Mouse (Mus musculus) MN1 (cell line): ENCODE results near the gene Tmem41b.

ENCODE experiments used
- DNase-seq: peaks from one replicate; pipeline ENCODE4 v3.0.0-alpha.2; 2016; ENCODE audit warnings: low spot score

The Tmem41b gene

DNA sequence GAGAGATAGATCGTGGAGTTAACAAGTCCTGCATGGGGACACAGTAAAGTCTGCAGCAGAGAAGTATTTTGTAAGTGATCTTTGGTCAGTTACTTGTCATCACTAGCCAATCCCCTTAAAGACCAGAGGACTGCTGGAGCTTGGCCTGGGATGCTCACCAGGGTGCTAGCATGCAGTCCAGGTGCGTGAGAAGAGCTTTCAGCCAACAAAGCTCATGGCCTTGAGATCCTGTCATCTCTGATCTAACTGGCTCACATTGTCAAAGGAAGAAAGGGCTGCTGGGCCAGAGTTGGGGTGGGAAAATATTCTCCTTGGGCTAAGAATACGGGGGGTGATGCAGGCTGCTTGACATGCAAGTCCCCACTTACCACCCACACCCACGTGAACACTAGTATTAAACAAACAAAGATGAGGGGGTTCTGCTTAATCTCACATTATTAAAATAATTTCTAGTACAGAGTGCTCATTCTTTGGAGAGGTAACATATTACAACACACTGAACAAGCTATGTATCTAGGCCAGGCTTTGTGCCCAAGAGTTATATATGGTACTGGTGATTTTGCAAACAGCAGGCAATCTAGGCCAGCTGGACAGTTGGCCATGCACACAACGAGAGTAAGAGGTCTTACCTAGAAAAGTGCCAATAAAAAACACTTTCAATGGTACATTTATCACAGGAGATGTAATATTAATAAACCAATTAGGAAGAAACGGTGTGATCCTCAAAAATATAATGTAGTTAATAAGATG is 10.6 kb downstream of the Tmem41b start:
- DNase-seq = no peak

DNA sequence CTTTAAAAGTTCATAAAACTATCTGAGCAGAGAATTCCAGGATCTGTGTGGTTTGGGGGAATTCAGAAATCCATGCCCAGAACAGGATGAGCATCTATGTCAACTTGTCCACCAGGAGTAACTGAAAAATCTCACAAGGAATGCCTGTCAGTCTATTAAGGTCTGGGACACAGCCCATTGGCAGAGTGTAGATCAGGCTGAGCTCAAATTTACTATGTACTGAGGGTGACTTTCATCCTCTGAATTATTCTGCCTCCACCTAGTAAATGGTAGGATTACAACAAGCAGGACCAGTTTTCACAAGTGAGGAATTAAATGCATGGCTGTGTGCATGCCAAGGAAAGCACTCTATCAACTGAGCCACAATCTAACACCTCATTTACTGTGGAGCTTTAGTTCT is 17.2 kb downstream of the Tmem41b start:
- no peak for DNase-seq

DNA sequence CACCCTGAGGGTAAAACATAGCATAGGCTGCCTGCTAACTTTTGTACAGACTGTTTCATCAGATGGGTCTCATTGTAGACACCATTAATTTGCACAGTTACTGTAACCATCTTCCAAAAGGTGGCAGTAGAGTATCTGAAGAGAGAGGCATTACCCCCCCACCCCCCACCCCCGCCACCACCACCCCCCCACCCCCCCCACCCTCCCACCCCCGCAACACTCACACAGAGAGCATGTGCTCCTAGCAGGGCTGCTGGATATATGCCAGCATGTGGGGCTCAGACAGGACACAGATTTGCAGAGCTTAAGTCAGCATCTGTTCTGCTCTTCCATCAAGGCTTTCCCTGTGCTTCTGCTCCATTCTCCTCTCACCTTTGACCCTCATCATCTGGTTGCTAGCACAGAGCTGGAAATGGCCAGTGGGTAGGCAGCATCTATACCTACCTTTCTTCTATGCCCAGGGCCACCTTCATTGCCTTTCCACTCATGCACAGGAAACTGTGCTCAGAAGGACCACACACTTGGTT is 17.7 kb downstream of the Tmem41b start:
- DNase-seq = peak; percentile 84

DNA sequence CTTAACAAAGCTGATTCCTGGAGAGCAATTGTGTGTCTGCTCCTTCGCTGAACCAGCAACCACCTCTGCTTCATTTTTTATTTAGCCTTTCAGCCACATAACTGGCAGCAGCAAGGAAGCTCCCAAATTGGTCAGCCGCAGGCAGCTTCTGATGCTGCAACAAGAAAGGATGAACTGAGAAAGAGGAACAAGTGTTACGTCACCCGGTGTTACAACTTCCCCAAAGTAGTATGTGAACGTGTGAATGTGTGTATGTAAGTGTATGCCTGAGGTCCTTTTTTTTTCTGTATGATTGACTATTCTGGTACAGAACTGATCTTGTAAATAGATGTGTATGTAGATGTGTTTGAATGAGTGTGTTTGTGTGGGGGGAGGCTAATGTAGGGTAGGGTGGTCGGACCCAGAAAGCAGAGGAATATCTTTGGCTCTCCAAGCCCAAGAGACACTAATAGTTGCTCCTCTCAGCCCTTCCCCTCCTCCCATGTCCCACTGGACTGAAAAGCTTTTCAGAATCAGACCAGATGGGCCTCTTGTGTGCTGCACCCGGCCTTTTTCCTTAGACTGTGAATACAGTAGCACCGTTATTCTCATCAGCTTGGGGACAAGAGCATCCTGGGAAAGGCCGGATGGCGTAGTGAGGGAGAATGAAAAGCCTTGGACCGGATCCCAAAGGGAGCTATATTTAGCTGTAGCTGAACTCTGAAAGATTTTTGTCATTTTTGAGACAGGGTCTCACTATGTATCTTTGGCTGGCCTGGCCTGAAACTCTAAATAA is 18.7 kb downstream of the Tmem41b start:
- no peak for DNase-seq

DNA sequence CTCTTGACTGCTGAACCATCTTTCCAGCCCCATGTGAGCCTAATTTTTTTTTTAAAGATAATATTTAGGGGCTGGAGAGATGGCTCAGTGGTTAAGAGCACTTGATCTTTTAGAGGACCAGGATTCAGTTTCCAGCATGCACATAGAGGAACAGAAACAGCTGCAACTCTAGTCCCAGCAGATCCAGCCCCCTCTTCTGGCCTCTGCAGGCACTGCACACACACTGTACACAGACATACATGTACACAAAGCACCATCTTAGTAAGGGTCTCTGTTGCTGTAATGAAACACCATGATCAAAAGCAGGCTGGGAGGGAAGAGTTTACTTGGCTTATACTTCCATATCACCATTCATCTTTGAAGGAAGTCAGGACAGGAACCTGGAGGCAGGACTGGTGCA is 21.1 kb downstream of the Tmem41b start:
- no peak for DNase-seq

DNA sequence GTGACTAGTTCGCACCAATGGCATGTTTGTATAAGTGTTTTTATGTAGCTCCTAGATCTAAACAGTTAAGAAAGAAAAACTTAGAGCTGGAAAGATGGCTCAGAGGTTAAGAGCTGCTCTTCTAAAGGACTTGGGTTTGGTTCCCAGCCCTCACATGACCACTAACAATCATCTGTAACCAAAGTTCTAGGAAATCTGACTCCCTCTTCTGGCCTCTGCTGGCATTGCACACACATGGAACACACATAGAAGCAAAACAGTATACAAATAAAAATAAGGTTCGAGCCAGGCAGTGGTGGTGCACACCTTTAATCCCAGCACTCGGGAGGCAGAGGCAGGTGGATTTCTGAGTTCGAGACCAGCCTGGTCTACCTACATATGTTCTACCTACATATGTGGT is 23.0 kb downstream of the Tmem41b start:
- DNase-seq = no peak

DNA sequence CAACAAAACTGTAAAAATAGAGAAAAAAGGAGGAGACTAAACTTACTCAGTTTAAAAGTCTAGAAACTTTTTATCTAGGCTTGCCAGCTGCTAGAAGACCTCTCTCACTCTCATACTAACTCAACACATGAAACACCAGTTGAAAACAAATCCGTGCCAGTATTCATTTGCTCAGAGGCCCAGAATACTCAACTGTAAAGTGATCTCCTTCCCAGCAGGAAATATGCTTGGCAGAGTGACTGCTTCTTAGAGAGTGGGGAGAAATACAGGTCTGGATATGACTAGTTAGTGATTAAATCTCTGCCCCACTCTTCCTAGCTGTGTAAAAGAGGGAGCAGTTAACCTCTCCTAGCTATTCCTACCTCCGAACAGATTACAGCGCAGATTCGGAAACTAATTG is 24.1 kb downstream of the Tmem41b start:
- no peak for DNase-seq

DNA sequence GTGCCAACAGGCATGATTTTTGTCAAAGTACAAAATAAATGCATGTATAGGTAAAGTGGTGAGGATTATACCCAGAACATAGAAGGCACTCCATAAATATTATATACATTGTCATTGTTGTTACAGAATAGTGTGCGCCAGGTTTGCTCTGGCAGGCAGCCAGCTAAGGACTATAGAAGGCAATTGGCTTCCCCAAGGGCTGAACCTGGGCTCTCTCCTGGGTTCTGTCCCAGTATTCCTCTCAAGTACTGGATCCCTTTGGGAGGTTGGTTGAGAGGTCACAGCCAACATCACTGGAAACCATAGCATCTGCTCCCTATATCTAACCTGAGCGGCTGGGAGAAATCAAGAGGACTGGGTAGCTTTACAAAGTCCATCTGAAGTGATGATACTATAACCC is 25.2 kb downstream of the Tmem41b start:
- DNase-seq = no peak

DNA sequence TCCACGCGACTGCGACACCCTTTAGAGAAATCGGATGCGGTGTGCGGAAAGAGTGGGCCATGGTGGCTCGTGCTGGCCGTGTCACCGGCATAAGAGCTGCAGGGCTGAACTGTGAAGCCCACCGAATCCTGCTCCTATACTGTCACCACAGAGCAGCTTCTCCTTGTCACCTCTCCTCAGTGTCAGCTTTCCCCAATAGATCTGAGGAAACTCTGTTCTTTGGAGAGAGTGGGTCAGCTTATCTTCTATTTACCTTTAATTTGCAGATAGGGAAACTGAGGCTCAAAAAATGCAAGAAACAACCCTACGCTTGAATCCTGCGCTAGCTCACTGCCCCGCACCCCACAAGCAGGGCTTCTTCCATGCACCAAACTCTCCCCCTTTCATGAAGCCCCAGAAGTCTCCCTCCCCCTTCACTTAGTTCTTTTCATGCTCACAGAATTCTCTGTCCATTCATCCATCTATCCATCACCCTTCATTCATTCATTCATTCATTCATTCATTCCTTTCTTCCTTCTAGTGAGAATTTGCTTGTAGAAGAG is 26.0 kb downstream of the Tmem41b start:
- DNase-seq = no peak

DNA sequence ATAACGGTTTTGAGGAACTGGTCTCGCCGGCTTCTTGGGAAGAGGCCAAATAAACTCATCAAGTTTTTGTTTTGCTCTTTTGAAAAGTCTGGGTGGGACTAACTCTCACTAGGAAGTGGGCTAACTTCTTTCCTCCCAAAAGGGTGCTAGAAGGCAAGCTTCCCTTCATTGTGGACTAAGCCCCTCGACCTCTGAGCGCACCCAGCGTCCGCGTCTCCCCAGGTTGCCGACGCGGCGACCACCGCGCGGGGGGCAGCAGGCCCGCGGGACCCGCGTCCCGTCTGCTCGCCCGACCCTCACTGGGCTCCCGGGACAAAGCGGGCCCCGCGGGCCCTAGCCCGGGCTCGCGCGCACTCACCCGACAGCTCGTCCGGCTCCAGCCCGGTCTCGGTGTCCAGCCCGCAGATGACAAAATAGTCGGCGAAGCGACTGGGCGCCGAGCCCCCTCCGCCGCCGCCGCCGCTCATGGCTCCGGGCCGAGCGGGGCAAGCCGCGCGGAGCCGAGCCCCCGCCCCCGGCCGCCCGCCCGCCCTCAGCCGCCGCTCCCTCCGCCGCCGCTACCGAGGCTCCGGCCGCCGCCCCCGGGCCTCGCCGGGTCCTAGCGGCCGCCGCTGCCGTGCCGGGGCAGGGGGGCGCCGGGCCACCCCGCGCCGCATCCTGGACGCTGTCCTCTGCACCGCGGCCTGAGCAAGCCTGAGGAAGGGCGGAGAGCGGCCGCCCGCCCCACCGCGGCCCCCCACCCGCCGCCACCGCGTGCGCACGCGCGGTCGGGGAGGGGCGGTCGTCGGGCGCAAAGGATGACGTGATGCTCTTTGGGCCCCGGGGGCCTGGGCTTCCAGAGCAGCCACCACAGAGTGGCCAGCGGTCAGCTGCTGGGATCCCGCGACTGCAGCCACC is 26.8 kb downstream of the Tmem41b start, which contains the start of gene Dennd5a:
Dennd5a (minus strand) TSS at position 755 of the 897 bp plus-strand sequence.
- DNase-seq = peak; percentile 90

DNA sequence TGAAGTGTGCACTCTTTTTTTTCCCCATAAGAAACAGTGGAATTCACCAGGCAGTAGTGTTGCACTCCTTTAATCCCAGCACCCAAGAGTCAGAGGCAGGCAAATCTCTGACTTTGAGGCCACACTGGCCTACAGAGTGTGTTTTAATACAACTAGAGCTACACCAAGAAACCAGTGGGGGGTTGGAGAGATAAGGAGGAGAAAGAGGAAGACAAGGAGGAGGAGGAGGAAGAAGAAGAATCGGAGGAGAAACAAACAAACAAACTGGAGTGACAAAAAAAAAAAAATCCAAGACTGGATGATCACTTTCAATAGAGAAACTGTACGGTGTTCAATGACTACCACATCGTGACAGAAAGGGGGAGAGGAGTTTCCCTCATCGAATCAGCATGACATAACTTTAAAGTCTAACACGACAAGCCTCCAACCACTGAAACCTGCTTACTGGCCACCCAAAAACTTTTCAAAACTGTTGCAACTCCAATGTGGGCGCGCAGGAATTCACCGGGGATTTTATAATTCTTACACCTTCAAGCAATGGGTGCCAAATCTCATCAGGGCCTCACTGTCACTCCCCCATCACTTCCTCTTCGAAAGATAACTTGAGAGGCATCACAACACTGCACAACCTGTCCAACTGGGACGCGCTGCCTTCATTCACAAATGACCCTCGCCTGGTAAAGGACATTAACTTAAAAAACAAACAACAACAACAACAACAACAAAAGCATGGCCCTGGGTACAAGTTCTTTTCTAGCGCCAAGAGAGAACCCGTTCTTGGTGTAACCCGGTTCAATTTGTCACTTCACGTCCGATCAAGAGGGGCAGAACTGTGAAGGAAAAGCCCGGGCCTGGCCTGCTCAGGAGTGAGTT is 27.6 kb downstream of the Tmem41b start:
- no peak for DNase-seq

DNA sequence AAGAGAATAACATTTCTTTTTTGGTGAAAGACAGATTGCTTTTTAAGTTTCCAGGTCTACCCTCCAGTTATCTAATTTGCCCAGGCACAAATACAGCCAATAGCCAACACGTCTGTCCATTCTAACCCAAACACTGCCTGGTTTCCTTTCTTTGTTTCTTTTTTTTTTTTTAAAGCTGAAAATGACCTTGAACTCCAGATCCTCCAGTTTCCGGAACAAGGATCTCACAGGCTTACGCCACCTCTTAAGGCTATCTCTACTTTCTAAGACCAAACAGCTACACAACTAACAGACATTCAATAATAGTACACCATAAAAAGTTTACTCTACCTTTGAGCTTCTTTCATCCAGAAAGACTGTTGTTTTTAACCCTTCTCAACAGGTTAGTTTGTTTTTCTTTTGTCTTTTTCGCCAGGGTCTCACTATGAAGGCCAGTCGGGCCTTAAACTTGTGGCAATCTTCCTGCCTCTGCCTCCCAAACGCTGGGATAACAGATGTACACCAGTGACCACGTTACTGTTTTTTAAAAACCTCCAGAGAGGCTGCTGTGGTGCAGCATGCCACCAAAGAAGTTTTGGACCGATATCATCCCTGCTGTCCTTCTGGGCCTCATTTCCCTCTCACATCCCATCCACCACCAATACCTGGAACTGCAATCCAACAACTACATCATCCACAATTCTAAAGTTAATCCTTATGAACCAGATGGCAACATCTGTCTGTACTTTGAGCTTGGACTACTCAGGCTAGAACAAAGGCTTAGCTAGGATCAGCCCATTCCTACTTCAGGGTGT is 28.5 kb downstream of the Tmem41b start:
- DNase-seq = no peak

DNA sequence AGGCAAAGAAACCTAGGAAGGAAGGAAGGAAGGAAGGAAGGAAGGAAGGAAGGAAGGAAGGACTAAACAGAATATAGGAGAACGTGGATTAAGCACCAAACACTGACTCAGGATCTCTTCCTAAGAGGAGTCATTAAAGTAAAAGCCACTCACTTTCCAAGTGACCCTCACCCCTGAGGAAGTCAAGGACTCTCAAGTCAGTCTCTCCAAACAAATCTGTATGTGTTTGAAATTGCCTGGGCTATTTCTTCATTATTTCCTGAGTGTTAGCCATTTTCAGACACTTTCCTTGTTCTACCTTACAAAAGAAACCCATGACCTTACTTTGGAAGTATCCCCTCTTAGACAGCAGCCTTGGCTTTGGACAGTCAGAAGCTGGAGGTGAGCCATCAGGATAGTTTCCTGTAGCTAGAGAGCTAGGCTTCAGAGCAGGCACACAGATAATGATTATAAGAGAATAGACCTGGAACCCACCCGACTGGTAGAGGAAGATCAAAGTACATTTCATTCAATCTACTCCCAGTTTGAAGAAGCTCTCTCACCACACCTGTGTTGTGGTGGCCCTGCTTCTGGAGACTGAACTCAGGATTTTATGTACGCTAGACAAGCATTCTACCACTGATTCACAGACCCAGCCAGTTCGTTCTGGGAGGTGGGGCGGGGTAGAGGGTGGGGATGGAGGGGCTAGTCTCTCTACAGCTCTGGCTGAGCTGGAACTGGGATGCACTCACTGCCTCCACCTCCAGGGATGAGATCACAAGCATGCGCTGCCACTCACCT is 31.9 kb downstream of the Tmem41b start:
- no peak for DNase-seq

DNA sequence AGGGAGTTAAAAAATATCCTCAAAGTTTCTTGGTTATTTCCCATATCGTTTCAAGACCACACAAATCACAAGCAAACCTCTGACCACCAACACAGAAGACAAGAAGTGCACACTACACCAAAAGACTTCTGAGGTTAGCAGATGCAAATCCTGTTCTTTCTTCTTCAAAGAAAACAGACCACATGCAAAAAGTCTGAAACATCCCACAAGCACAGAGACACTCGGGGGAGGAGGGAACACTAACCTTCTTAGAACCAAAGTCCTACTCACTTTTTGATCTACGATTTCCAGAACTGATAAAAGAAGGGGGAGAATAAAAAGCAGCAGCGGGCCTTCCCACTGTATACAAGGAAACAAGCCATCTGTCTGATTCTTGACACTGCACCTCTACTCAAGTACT is 35.4 kb downstream of the Tmem41b start:
- DNase-seq = no peak

DNA sequence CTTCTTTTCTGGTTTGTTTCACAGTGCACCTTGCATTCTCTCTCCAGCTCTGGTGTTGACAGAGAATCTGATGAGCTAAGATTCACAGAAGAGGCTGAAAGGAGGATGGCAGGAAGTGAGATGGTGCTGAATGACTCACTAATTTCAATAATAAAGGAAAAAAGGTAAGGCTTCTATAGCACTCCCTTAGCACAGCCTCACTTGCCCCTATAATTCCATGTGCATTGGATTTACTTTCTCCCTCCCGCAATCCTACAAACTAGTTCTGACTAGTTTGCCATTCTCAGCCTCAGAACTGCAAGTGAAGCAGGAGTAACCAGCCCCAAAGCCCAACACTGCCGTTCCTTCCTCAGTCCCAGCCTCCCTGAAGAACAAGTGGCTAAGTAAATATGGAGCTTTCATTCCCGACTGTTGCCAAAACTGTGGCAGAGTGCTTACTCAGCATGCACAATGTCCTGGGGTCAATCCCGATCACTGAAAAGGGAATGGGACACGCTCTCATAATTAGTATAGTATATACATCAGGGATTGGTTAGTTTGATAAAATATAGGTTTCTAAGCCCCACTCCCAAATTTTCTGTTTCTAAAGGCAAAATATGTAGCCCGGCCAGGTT is 42.2 kb downstream of the Tmem41b start:
- no peak for DNase-seq

DNA sequence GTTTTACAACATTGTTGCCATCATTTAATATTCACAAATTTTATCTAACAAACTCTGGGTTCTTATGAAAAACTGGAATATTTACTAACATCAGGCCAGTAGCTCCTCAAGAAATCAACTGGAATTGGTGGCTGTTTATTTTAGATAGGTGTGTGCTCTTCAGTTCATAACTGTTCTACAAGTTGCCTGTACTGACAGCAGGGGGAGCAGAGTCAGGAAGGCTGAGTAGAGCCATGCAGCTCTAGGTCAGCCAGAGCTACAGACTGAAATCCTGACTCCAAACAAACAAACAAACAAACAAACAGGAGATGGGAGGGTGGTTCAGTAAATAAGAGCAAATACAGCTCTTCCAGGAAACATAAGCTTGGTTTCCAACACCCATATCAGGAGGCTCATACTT is 57.1 kb downstream of the Tmem41b start:
- no peak for DNase-seq

DNA sequence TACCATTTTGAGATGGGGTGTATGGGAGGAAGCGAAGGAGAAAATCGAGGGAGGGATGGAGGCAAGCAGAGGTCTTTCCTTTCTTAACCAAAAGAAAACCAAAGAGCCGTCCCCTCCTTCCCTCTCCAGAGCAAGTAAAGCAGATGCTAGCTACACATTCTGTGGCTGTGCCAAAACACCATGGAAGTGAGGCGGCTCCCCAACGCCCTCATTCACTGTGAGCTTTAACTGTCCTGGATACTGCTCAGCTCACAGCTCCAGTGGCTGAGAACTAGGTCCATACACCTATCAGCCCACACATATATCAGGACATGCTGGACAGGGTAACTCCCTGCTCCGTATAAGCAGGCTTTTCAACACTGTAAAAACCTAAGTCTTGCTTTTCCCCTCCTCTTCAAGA is 58.4 kb downstream of the Tmem41b start:
- DNase-seq = no peak

DNA sequence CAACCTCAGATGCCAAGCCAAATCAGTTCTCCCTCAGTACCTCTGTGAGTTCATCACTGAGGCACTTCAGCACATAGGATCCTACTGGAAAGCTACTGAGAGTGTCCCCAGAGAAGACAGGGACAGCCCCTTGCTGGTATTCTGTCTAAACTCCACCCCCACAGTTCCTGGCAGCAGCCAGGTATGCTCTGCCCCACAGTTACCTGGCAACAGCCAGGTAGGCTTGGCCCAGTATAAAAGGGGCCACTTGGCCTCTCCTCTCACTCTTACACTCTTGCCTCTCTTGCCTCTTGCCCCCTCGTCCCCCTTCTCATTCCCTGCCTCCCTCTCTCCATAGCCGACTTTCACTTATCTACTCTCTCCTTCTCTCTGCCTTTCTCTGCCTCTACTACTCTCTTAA is 61.8 kb downstream of the Tmem41b start:
- no peak for DNase-seq

DNA sequence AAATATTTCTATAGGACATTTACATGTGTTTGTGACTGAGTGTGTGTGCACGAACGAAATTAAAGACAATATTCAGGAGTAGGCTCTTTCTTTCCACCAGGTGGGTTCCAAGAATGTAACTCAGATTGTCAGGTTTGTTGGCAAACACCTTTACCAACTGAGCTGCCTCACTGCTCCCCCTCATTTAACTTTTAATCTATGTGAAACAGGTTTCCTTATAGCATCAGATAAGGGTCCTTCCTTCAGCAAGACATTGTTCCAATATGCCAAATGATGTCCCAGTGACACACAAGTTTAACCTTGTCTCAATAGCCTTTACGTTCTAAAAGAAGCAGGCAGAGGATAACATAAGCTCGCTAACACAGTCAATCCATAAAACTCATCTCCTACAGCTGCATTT is 63.8 kb downstream of the Tmem41b start:
- no peak for DNase-seq
